Mouse (Mus musculus): ENCODE results near the gene Nrcam. TPM values are rescaled to one million over a fixed set of nuclear protein-coding genes. Genes with fewer than 3 reads are reported as not detected.

The Nrcam gene
- total and polyA plus RNA-seq, 2 experiments from 2014 or later: 101 to 185 TPM

DNA sequence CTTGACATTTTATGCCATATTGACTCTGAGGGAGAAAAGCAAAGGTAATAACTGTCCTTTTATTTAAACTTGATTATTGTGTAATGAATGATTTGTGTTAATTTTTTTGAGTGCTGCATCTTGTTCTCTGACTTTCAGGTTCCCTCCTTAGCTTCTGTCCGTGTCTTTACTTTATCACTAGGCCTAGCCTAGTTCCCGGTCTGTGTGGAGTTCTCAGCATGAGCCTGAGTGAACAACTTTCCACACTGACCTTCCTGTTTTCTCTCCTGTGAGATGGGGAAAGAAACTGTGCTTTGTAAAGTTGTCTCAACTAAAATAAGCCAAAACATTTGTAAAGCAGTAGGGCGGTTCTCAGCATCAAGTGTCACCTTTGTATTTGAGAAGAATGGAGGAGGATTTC, 179.9 kb downstream of the Nrcam start:
- no peaks in the 10 kb centered on the region for H3K27me3 ChIP-seq (ENCODE audit: insufficient read depth, low read length)
- no peak overlapping the region for H3K4me3 ChIP-seq (ENCODE audit: low read depth, low read length)
- no peaks in the 10 kb centered on the region for H3K4me1 ChIP-seq (ENCODE audit: insufficient read depth)
- H3K9me3 ChIP-seq (ENCODE audit: low read length): no peaks in the 10 kb centered on the region
- 71% methylated on average over 3 of the region's 3 CpGs for WGBS
- H3K27ac ChIP-seq (ENCODE audit: low read depth, low read length): no peak overlapping the region
- H3K9ac ChIP-seq: no peak overlapping the region
- DNase-seq: no peak
- ATAC-seq: no peak
- no peak for TF ChIP-seq CTCF (IDR thresholded peaks at IDR 0.05; ENCODE audit: low read depth)
- no peaks in the 10 kb centered on the region for H3K36me3 ChIP-seq (ENCODE audit: insufficient read depth)
- H3K4me2 ChIP-seq (ENCODE audit: low read depth): no peak overlapping the region

DNA sequence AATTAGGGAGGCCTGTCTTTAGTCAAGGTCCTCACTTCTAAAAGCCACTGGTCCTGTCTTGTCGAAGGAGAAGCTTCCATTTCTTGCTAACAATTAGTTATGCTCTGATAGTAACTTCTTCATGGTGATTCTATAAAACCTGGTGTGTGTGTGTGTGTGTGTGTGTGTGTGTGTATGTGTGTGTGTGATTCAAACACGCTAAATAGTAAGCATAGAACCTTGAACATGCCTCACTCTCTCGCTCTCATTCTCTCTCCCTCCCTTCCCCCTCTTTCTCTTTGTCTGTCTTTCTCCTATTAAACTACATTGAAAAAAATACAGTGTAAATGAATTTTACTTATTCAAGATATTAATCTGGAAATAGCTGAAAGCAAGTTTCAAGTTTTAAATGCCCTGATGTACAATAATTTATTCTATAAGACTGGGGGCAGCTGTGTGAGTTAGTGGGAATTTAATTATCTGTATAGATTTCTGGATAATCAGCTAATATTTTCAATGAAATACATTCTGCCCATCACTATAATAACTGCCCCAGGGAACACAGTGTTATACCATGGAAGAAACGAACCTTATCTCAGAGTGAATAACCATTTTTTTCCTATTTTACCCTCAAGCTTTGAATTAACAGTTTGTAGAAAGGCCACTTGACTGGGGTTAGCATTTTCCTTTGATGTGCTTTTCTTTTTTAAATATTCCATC, 180.9 kb downstream of the Nrcam start:
- no peak for TF ChIP-seq CTCF (IDR thresholded peaks at IDR 0.05; ENCODE audit: low read depth)
- DNase-seq (no peak), ATAC-seq (no peak)
- no peaks in the 10 kb centered on the region for H3K27me3 ChIP-seq (ENCODE audit: insufficient read depth, low read length)
- WGBS: 68% methylated on average over 4 of the region's 4 CpGs
- no peak overlapping the region for H3K4me2 ChIP-seq (ENCODE audit: low read depth)
- H3K9me3 ChIP-seq (ENCODE audit: low read length): no peaks in the 10 kb centered on the region
- no peak overlapping the region for H3K4me3 ChIP-seq (ENCODE audit: low read depth, low read length)
- no peaks in the 10 kb centered on the region for H3K4me1 ChIP-seq (ENCODE audit: insufficient read depth)
- H3K9ac ChIP-seq: no peak overlapping the region
- no peaks in the 10 kb centered on the region for H3K36me3 ChIP-seq (ENCODE audit: insufficient read depth)
- no peak overlapping the region for H3K27ac ChIP-seq (ENCODE audit: low read depth, low read length)

DNA sequence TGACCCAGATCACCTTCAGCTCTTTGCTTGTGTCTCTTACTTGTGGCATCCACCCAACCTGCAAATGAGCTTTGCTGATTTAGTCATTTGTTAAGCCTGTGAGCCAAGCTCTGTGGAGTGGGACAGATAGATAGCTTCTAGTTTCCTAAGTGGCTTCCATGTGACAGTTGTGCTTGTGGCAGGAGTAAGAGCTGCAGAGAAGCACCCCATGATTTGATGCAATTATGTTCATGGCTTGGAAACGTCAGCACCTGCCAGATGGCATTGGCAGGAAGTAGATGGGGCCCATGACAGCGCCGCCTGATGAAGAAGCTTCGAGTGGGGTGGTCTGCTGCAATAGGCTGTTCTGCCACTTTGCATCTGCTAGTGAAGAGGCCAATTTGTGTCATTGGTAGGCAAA, 186.4 kb downstream of the Nrcam start:
- peak; percentile 91 for ATAC-seq
- WGBS: 45% methylated on average over 4 of the region's 4 CpGs

GRCm38 (mm10) chr12:44519440-44520141, 190.9 kb downstream of the Nrcam start:
- WGBS: 13% methylated on average over 7 of the region's 7 CpGs
- no peaks in the 10 kb centered on the region for H3K36me3 ChIP-seq (ENCODE audit: insufficient read depth)
- H3K27ac ChIP-seq (ENCODE audit: low read depth, low read length): no peak overlapping the region
- DNase-seq (no peak), ATAC-seq (no peak)
- no peaks in the 10 kb centered on the region for H3K4me1 ChIP-seq (ENCODE audit: insufficient read depth)
- TF ChIP-seq CTCF (IDR thresholded peaks at IDR 0.05; ENCODE audit: low read depth): no peak
- no peaks in the 10 kb centered on the region for H3K27me3 ChIP-seq (ENCODE audit: insufficient read depth, low read length)
- H3K4me2 ChIP-seq (ENCODE audit: low read depth): no peak overlapping the region
- H3K4me3 ChIP-seq (ENCODE audit: low read depth, low read length): no peak overlapping the region
- no peak overlapping the region for H3K9ac ChIP-seq
- H3K9me3 ChIP-seq (ENCODE audit: low read length): no peaks in the 10 kb centered on the region

More for the DNA sequence above, 186.4 kb downstream of the Nrcam start:
- Histone ChIP-seq H3K4me2 (ENCODE audit: low read depth) (no peak overlapping the region), H3K36me3 (ENCODE audit: insufficient read depth) (no peaks in the 10 kb centered on the region), H3K27me3 (ENCODE audit: insufficient read depth, low read length) (no peaks in the 10 kb centered on the region), H3K27ac (ENCODE audit: low read depth, low read length) (no peak overlapping the region), H3K9ac (no peak overlapping the region), H3K9me3 (ENCODE audit: low read length) (no peaks in the 10 kb centered on the region), H3K4me3 (ENCODE audit: low read depth, low read length) (no peak overlapping the region), H3K4me1 (ENCODE audit: insufficient read depth) (no peaks in the 10 kb centered on the region)
- no peak for TF ChIP-seq CTCF (IDR thresholded peaks at IDR 0.05; ENCODE audit: low read depth)
- no peak for DNase-seq

DNA sequence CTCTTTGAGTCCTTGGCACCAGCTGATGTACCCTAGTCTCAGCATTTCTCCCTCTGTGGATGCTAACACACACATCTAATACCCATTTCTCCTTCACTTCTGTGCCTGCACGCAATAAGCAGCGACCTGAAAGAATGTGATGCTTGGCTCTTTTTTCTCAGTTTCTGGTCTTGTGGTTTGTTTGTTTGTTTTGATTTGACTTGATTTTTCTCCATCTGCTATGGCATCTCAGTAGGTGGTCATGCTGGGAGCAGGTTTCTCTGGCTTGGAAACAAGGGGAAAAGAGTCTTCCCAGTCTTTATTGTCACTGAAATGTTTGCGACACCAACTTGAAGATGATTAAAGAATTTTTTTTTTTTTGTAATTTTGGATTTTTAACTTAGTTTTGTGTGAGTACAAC, 192.8 kb downstream of the Nrcam start:
- no peak for TF ChIP-seq CTCF (IDR thresholded peaks at IDR 0.05; ENCODE audit: low read depth)
- Histone ChIP-seq H3K36me3 (ENCODE audit: insufficient read depth) (no peaks in the 10 kb centered on the region), H3K4me3 (ENCODE audit: low read depth, low read length) (no peak overlapping the region), H3K27ac (ENCODE audit: low read depth, low read length) (no peak overlapping the region), H3K4me1 (ENCODE audit: insufficient read depth) (no peaks in the 10 kb centered on the region), H3K9me3 (ENCODE audit: low read length) (no peaks in the 10 kb centered on the region), H3K27me3 (ENCODE audit: insufficient read depth, low read length) (no peaks in the 10 kb centered on the region), H3K4me2 (ENCODE audit: low read depth) (no peak overlapping the region), H3K9ac (no peak overlapping the region)
- ATAC-seq: no peak
- no peak for DNase-seq
- 69% methylated on average over 3 of the region's 3 CpGs for WGBS

DNA sequence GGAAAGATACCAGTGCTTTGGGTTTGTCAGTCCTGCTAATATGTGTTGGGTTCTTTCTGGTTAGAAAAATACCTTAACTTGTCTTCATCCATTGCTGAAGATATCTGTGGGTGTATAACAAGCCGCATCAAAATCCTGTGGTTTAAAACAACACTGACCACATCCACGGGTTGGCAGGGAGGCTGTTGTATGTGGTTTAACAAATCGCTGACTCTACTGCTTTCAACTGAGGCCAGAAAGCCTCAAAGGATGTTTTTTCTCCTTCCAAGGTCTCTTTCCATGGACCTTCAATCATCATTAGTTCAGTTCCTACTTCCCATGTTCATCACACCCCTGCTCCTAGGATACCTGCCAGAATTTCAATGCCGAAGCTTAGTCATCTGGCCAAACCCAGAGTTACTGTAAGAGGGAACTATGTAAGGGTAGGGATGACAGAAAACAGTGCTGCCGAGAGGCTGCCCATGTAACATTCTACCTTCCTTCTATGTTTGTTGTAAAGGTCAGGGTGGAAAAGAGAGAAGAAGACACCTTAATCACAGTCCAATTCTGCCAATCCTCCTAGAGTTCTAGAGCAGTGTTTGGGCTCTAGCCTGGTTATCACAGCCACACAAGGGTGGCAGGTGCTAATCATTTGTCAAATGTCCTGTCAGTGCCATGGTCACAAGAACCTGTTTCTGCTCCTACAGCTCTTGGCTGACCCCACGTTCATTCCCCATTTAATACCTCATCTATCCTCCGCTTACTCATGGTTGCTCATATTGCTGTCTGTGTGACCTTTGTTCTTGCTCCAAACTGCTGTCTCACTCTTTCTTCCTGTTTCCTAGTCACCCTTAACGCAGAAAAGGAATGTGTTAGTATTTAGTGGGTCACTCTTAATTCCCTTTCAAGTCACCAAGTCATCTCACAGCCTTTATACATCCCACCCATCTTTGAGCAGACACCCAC, 196.2 kb downstream of the Nrcam start:
- H3K9ac ChIP-seq: no peak overlapping the region
- no peaks in the 10 kb centered on the region for H3K27me3 ChIP-seq (ENCODE audit: insufficient read depth, low read length)
- H3K9me3 ChIP-seq (ENCODE audit: low read length): no peaks in the 10 kb centered on the region
- H3K4me2 ChIP-seq (ENCODE audit: low read depth): no peak overlapping the region
- WGBS: 67% methylated on average over 8 of the region's 8 CpGs
- H3K4me1 ChIP-seq (ENCODE audit: insufficient read depth): no peaks in the 10 kb centered on the region
- no peaks in the 10 kb centered on the region for H3K36me3 ChIP-seq (ENCODE audit: insufficient read depth)
- ATAC-seq (no peak), DNase-seq (no peak)
- H3K4me3 ChIP-seq (ENCODE audit: low read depth, low read length): no peak overlapping the region
- no peak overlapping the region for H3K27ac ChIP-seq (ENCODE audit: low read depth, low read length)
- TF ChIP-seq CTCF (IDR thresholded peaks at IDR 0.05; ENCODE audit: low read depth): no peak

All from forebrain, postnatal 0 days (tissue).